In the genomic region with DNA sequence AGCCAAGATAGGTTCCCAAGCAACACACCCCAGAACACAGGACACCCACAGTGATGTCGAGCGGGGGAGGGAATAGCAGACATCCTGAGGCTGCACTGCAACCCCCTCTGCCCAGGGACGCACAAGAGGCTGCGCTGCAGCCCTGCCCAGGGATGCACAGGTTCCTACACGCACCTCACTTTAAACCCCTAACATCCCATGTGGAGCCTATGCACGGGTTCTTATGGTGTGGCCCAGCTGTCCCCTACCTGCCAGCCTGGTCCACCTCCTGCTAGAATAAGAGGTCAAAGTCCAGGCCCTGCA, we compare ENCODE assay signal across 12 mouse cellular contexts. TPM values are rescaled to one million over a fixed set of nuclear protein-coding genes. Genes with fewer than 3 reads are reported as not detected.
DNase-seq lines count a peak whose midpoint lies in the region; ATAC-seq and TF ChIP-seq lines count a peak whose summit lies in the region.
"Had no signal": no experiment of that assay in that cellular context is flagged by ENCODE, and none has a peak within 500 bp of the region (broad histone marks: within the 10 kb centered on the region; RNA-seq: fewer than 3 reads in every experiment).

No protein-coding gene starts in this region.

- no peak for TF ChIP-seq CTCF in stomach, postnatal 0 days (IDR thresholded peaks at IDR 0.05; ENCODE audit: low read depth)

- no peak for TF ChIP-seq EP300 in stomach, postnatal 0 days (optimal IDR thresholded peaks at IDR 0.05)

- peaks cover 69% of the 10 kb centered on the region for H3K4me1 ChIP-seq in neural tube, embryonic 12.5 days
- peaks cover 71% of the 10 kb centered on the region for H3K4me1 ChIP-seq in intestine, embryonic 16.5 days (ENCODE audit: control insufficient read depth, insufficient read depth, low read length)
- H3K4me1 ChIP-seq in stomach, postnatal 0 days (replicated peaks; ENCODE audit: control insufficient read depth, insufficient read depth): peaks cover 43% of the 10 kb centered on the region

- DNase-seq in heart, adult 11 months: peak; percentile 95
- DNase-seq in heart, adult 18-20 months: no peak
- DNase-seq in neural tube, embryonic 10.5 days (ENCODE audit: extremely low spot score, low spot score): no peak
- peak; percentile 23 for DNase-seq in stomach, postnatal 0 days (ENCODE audit: low spot score)
- no peak for DNase-seq in urinary bladder, postnatal 36 days (ENCODE audit: low spot score in 2 of 2)
- DNase-seq: adrenal gland, postnatal 25 days; B cell, adult 2 months; lung, adult 2 months had no signal

- H3K27ac ChIP-seq in neural tube, embryonic 12.5 days: no peak overlapping the region
- 0 out of 2 replicates have a peak overlapping the region, but pooled peaks have one; percentile 28 for H3K27ac ChIP-seq in intestine, embryonic 16.5 days (ENCODE audit: low read length)
- H3K27ac ChIP-seq in stomach, postnatal 0 days (replicated peaks): no peak overlapping the region

- H3K9me3 ChIP-seq in neural tube, embryonic 12.5 days: no peaks in the 10 kb centered on the region
- no peaks in the 10 kb centered on the region for H3K9me3 ChIP-seq in intestine, embryonic 16.5 days (ENCODE audit: control insufficient read depth, low read length)
- H3K9me3 ChIP-seq in stomach, postnatal 0 days (ENCODE audit: control insufficient read depth, low read length): no peaks in the 10 kb centered on the region

- H3K36me3 ChIP-seq in neural tube, embryonic 12.5 days: peaks cover 14% of the 10 kb centered on the region
- 0 out of 2 replicates have a peak, but pooled peaks cover 8% of the 10 kb centered on the region for H3K36me3 ChIP-seq in intestine, embryonic 16.5 days (ENCODE audit: control insufficient read depth, insufficient read depth, low read length)
- 0 out of 2 replicates have a peak, but pooled peaks cover 4% of the 10 kb centered on the region for H3K36me3 ChIP-seq in stomach, postnatal 0 days (ENCODE audit: control insufficient read depth, insufficient read depth, low read length)

- WGBS in neural tube, embryonic 12.5 days: 76% methylated on average over 6 of the region's 6 CpGs
- 61% methylated on average over 6 of the region's 6 CpGs for WGBS in intestine, embryonic 16.5 days
- WGBS in stomach, postnatal 0 days: 60% methylated on average over 6 of the region's 6 CpGs

- H3K4me2 ChIP-seq in neural tube, embryonic 12.5 days (replicated peaks): peak overlapping the region; percentile 33
- 0 out of 2 replicates have a peak overlapping the region, but pooled peaks have one; percentile 7 for H3K4me2 ChIP-seq in intestine, embryonic 16.5 days (ENCODE audit: low read depth, low read length)
- H3K4me2 ChIP-seq in stomach, postnatal 0 days (replicated peaks; ENCODE audit: low read depth): 0 out of 2 replicates have a peak overlapping the region, but pooled peaks have one; percentile 5

- H3K9ac ChIP-seq in neural tube, embryonic 12.5 days: no peak overlapping the region
- H3K9ac ChIP-seq in intestine, embryonic 16.5 days (ENCODE audit: low read depth, low read length): 0 out of 2 replicates have a peak overlapping the region, but pooled peaks have one; percentile 24
- H3K9ac ChIP-seq in stomach, postnatal 0 days (ENCODE audit: low read length): peak overlapping the region; percentile 18; the same call in 1 of the 2 replicates

- no peak overlapping the region for H3K4me3 ChIP-seq in neural tube, embryonic 12.5 days
- H3K4me3 ChIP-seq in intestine, embryonic 16.5 days (ENCODE audit: low read length): no peak overlapping the region
- no peak overlapping the region for H3K4me3 ChIP-seq in stomach, postnatal 0 days (ENCODE audit: low read depth, low read length)

- no peak for ATAC-seq in neural tube, embryonic 12.5 days (ENCODE audit: low FRiP score, low read depth)
- peak; percentile 33; the same call in 1 of the 2 replicates for ATAC-seq in intestine, embryonic 16.5 days
- peak; percentile 27; the same call in 1 of the 2 replicates for ATAC-seq in stomach, postnatal 0 days (ENCODE audit: low FRiP score, low TSS enrichment)
- no peak for ATAC-seq in megakaryocyte, adult 5-6 weeks (ENCODE audit: poor library complexity, severe bottlenecking)
- ATAC-seq: Patski had no signal

- H3K27me3 ChIP-seq in neural tube, embryonic 12.5 days (replicated peaks): no peaks in the 10 kb centered on the region
- H3K27me3 ChIP-seq in intestine, embryonic 16.5 days (replicated peaks; ENCODE audit: control insufficient read depth, insufficient read depth, low read length): no peaks in the 10 kb centered on the region
- no peaks in the 10 kb centered on the region for H3K27me3 ChIP-seq in stomach, postnatal 0 days (ENCODE audit: control insufficient read depth, insufficient read depth, low read length)
- H3K27me3 ChIP-seq: Patski had no signal

RNA-seq across cellular contexts. Expression of gene Ski, which starts 8.7 kb away (rescaled TPM):
- total RNA-seq in heart, adult 18-20 months (2021): 10 to 100 TPM; 48.6 to 50.2 TPM
- polyA plus RNA-seq in neural tube, embryonic 12.5 days (2016; fragmentation: Nextera tagmentation; extraction: Ambion mirVana): 12.3 and 13.2 TPM in 2 replicates
- polyA plus RNA-seq in intestine, embryonic 16.5 days (2015; fragmentation: Nextera tagmentation; extraction: Ambion mirVana): 11.4 and 11.7 TPM in 2 replicates
- polyA plus RNA-seq in stomach, postnatal 0 days (2015; fragmentation: Nextera tagmentation; extraction: Ambion mirVana): 9.7 and 10.8 TPM in 2 replicates
- total RNA-seq in megakaryocyte, adult 5-6 weeks (2015): 41.5 and 42.9 TPM in 2 replicates
- total RNA-seq in megakaryocyte, adult 5-6 weeks (2017): 12.4 and 13.3 TPM in 2 replicates

RNA-seq across cellular contexts. Expression of gene Faap20, which starts 35.9 kb away (rescaled TPM):
- total RNA-seq in heart, adult 18-20 months (2021): 10 to 100 TPM; 19.2 to 20.3 TPM
- 87.5 and 89.3 TPM in 2 replicates for polyA plus RNA-seq in neural tube, embryonic 12.5 days (2016; fragmentation: Nextera tagmentation; extraction: Ambion mirVana)
- 60.3 and 70.4 TPM in 2 replicates for polyA plus RNA-seq in intestine, embryonic 16.5 days (2015; fragmentation: Nextera tagmentation; extraction: Ambion mirVana)
- 43.5 and 46.3 TPM in 2 replicates for polyA plus RNA-seq in stomach, postnatal 0 days (2015; fragmentation: Nextera tagmentation; extraction: Ambion mirVana)
- total RNA-seq in megakaryocyte, adult 5-6 weeks (2015): 32.6 and 34.2 TPM in 2 replicates
- total RNA-seq in megakaryocyte, adult 5-6 weeks (2017): 11.7 and 18.3 TPM in 2 replicates

Comparison
In these comparisons a context has a peak if more than half of its experiments do, and no peak if none do; other contexts are left out.
1. DNase-seq: peak in heart, adult 11 months (single experiment) and stomach, postnatal 0 days (single experiment); none in heart, adult 18-20 months (0 of 2), neural tube, embryonic 10.5 days (single experiment) and urinary bladder, postnatal 36 days (0 of 2).
2. ATAC-seq: peak in intestine, embryonic 16.5 days (single experiment) and stomach, postnatal 0 days (single experiment); none in neural tube, embryonic 12.5 days (single experiment) and megakaryocyte, adult 5-6 weeks (single experiment).
3. Peak in every context shown above with its lines, with median percentiles within 50 percentile points of each other: H3K4me2 ChIP-seq.